Mouse (Mus musculus): ENCODE data around the gene Med11. TPM values are rescaled to one million over a fixed set of nuclear protein-coding genes. Genes with fewer than 3 reads are reported as not detected.
A peak's percentile ranks its signal among the peaks of the same experiment; 100 is the strongest.
"Not testable (repeated sequence)": the region's sequence is repeated elsewhere in the genome, so short reads cannot be mapped to it uniquely, and the experiment has no call there.

Gene Med11
- total RNA-seq, 2 experiments from 2014 or later: 12.9 to 17.9 TPM

GRCm38 (mm10) chr11:70444667-70445066 is 7.1 kb upstream of the Med11 start:
- DNase-seq (ENCODE audit: low spot score in 2 of 2): no peak

DNA sequence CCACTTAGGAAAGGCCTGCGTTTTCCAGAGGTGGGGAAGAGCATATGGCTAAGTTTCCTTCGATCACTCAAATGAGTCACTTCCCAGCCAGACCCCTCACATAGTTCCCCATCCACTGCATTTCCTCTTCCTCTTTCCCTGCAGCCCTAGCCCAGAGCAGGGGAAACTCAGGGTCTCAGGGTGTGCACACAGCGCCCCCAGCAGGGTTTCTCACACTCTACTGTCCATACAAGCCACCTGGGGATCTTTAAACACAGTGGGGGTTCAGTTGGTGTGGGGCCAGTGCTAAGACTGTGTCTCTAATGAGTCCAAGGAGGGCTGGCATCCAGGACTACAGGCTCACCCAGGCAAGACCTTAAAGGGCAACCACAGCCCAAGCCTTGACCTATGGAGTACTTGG is 5.0 kb upstream of the Med11 start:
- DNase-seq (ENCODE audit: low spot score in 2 of 2): no peak

GRCm38 (mm10) chr11:70447373-70447772 is 4.3 kb upstream of the Med11 start:
- DNase-seq (ENCODE audit: low spot score in 2 of 2): no peak

DNA sequence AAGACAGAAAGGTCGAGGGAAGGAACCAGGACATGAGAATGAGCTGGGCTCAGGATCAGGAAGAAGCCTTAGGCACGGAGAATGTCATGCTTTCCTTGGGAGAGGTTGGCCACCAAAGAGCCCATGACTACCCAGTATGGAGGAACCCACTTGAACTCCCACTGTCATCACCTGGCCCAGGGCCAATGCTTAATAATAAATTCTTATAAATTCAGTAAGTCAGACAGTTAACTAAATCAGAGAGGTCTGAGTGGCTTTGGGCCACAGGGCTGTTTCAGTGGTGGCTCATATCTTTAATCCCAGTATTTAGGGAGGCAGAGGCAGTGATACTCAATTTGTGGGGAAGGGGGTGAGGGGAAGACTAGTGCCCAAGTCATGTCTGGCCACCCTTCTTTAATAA is 793 bp upstream of the Med11 start:
- DNase-seq (ENCODE audit: low spot score in 2 of 2): no peak

- no peak for DNase-seq (ENCODE audit: low spot score in 2 of 2)
These were observed 1.7 kb downstream of the Med11 start for GRCm38 (mm10) chr11:70453261-70454044.

DNA sequence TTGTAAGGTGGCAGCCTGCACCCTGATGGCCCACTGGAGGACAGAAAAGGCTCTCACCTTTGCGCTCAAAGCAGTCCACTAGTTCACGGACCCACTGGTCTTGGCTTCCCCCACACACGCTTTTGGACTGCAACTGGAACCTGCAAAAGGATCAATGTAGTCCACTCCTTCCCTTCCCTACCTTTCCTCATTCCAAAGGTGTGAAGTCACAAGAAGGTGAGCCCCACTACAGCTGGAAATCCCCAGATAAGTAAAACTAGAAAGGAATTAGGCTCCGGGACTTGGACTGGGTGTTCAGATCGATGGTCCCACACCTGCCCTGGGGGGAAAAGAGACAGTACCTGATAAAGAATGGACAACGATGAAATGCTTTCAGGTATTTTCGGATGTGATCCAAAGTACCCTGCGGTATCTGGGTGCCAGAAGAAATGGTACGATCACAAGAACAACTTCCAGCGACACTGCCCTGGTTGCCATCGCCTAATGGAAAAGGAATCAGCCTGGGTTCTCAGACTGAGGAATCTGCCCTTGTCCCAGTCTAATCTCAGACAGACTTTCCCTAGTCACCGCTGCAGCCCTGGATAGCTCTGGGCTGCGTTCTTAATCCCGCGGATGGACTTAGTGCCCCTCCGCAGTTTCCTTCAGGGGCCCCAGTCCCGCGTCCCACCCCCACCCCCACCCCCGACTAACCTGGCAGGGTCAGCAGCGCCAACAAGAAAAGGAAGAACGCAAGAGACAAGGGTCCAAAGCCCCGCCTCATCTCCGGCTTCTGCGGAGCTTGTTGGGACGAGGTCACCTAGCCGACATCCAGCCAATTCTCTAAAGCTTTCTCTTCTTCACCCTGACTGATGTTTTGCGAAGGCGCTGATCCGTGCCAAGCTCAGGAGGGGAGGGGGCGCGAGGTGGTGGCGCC is 7.2 kb downstream of the Med11 start, which contains the start of gene Zmynd15:
TSS of gene Zmynd15 (plus strand) at position 746 of the 913 bp plus-strand sequence.
- DNase-seq (ENCODE audit: low spot score in 2 of 2): no peak

DNA sequence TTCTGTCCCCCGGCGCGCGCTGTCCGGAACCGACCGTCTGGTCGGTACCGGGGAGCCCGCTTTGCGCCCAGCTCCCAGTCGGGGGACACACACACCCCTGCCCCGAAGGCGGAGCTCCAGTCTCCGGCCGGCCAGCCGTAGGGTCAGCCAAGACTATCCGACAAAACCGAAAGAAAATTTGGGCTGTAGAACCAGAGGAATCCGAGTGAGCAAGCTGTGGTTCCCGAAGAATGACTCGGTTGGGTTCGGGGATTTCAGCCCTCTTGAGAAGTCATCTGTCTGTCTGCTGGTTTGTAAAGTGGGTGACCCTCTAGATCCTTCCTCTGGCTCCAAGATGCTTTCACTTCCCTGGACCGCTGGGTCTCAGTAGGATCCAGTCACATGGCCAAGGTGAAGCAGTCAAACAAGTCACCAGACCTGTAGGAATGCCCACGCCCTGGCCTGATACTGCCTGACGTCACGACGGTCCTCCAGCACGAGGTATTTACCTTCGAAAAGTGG is 7.9 kb downstream of the Med11 start, which contains the start of gene Cxcl16:
TSS of gene Cxcl16 (minus strand) at position 384 of the 501 bp plus-strand sequence.
- DNase-seq (ENCODE audit: low spot score in 2 of 2): no peak

DNA sequence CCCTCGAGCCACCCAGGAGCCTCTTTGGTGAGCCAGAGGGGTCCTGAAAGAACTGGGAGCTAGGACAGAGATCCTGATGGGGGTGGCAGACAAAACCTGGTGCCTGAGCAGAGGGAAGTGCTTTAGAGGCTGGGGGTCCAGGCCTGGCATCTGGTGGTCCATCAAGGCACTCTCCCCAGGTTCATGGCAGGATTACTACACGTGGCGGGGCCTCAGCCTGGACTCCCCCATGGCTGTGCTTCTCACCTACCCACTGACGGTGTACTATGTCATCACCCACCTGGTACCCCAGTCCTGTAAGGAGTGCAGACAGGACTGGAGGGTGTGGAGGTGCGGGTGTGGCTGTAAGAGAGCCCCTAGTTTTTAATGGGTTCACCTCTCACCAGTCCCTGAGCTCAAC is 12.3 kb downstream of the Med11 start:
- no peak for DNase-seq (ENCODE audit: low spot score in 2 of 2)

DNA sequence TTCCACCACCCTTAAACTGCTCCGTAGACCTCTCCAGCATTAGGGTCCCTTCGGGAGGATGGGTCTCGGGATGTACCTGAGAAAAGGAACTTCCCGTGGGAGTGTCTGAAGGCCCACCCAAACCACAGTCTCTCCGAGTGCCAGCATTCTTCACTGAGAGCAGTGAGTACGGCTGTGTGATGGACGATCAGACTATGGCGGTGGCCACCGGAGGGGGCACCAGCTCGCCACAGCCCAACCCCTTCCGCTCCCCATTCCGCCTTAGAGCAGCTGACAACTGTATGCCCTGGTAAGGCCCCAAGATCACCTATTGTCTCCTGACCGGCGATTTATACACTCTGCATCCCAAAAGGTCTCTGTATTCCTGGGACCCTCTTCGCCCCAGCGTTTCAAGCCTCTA is 13.5 kb downstream of the Med11 start:
- no peak for DNase-seq (ENCODE audit: low spot score in 2 of 2)

DNA sequence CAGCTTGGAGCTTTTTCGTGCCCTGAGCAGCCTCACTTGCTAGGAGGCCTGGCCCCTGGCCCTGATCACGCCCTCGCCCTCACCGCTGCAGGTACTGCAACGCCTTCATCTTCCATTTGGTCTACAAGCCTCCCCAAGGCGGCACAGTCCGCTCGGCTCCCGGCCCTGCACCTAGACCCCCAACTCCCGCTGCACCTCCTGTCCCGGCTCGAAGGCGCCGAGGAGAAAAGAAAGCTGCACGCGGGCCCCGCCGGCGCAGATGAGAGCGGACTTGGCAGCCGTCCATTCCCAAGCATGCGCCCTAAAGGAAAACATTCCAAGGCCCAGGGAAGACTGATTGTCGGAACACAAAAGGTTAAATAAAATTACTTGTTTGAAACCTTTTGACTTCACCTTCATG is 14.1 kb downstream of the Med11 start:
- DNase-seq (ENCODE audit: low spot score in 2 of 2): no peak

- DNase-seq (ENCODE audit: low spot score in 2 of 2): no peak
These were observed 16.3 kb downstream of the Med11 start for GRCm38 (mm10) chr11:70467902-70468619.

GRCm38 (mm10) chr11:70469764-70470163 is 18.0 kb downstream of the Med11 start:
- no peak for DNase-seq (ENCODE audit: low spot score in 2 of 2)

- DNase-seq (ENCODE audit: low spot score in 2 of 2): no peak
These were observed 21.0 kb downstream of the Med11 start for GRCm38 (mm10) chr11:70472716-70473115.

- DNase-seq (ENCODE audit: low spot score in 2 of 2): not testable (repeated sequence)
These were observed 21.6 kb downstream of the Med11 start for GRCm38 (mm10) chr11:70473291-70473690.

DNA sequence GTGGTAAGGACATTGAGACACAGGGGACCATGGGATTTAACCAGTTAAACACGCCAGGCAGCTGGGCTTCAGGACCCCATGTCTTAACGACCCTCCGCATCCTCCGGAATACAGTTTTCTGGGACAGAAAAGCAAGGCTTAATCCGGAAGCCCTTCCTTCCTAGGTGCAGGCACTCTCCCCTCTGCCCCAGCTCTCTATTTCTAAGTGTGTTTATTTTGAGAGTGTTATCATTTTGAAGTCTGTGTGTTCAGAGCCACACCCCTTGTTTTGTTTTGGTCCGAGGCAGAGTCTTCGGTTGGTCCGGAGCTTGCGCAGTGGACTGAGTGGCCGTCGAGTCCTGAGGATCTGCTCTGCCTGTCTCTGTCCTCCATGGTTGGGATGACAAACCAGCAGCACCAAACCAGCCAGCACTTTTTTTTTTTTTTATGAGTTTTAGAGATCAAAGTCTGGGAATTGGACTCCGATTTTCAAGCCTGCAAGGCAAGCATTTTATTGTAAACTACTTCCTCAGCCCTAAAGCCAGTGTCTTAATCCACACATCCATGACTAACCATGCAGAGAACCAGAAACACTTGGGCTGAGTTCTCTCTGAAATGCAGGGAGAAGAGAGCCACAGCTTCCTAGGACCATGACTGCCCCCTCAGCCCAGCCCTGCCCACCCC is 23.3 kb downstream of the Med11 start:
- no peak for DNase-seq (ENCODE audit: low spot score in 2 of 2)

DNA sequence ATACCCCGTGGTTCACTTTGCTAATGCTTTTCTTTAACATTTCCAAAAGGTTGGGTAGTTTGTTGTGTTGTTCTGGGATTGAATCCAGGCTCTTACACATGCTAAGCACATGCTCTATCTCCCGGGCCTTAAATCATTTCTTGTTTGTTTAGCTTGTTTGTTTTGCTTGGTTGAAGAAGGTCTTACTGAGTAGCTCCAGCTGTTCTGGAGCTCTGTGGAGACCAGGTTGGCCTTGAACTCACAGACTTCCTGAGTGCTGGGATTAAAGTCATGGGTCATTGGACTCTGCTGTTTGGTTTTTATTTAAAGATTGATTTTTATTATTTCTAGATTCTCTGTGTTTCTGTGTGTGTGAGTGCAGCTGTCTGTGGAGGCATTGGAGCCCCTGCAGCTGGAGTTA is 33.8 kb downstream of the Med11 start:
- no peak for DNase-seq (ENCODE audit: low spot score in 2 of 2)

GRCm38 (mm10) chr11:70487816-70488215 is 36.1 kb downstream of the Med11 start:
- DNase-seq (ENCODE audit: low spot score in 2 of 2): no peak

GRCm38 (mm10) chr11:70489138-70489537 is 37.4 kb downstream of the Med11 start:
- no peak for DNase-seq (ENCODE audit: low spot score in 2 of 2)

DNA sequence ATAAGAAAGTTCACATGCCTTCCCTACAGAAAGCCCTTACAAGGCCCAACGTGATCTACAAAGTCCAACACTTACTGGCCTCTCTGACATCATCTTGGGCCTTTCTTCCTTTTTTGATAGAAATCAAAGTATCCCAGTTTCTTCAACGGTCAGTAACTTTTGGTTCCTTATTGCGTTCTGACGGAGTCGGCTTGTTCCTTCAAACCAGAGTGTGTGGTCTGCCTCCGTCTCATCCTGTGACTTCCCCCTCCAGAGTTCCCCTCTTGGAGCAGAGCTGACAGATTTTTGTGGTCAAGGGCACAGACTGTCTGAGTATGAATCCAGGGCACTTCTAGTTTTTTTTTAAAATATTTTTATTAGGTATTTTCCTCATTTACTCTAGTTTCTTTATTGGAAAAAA is 38.0 kb downstream of the Med11 start:
- DNase-seq (ENCODE audit: low spot score in 2 of 2): peak in 1 of 2 experiments; percentile 12

All from layer of hippocampus, postnatal 14 days (tissue).